Mouse (Mus musculus): ENCODE data around the gene Rcn3. TPM values are rescaled to one million over a fixed set of nuclear protein-coding genes. Genes with fewer than 3 reads are reported as not detected.
"Not testable (repeated sequence)": the region's sequence is repeated elsewhere in the genome, so short reads cannot be mapped to it uniquely, and the experiment has no call there.

The Rcn3 gene
- polyA plus RNA-seq, 1 experiment, result 16.0 TPM

GRCm38 (mm10) chr7:45121966-45122365, 29.9 kb upstream of the Rcn3 start:
- TF ChIP-seq POLR2A (IDR thresholded peaks at IDR 0.05; ENCODE audit: borderline replicate concordance, control insufficient read depth, low read depth, low read length), result no peak
- no peak for TF ChIP-seq CTCF (IDR thresholded peaks at IDR 0.05; ENCODE audit: control insufficient read depth, insufficient read depth, low read length)
- Histone ChIP-seq H3K4me1 (ENCODE audit: control insufficient read depth, insufficient read depth, low read length) (peaks cover 13% of the 10 kb centered on the region; the same call in 1 of the 2 replicates), H3K27ac (ENCODE audit: control insufficient read depth, insufficient read depth, low read depth, low read length, poor library complexity) (peak overlapping the region; percentile 76), H3K4me3 (replicated peaks; ENCODE audit: control insufficient read depth, low read depth, low read length) (peak overlapping the region; percentile 25)

GRCm38 (mm10) chr7:45121404-45121803, 29.4 kb upstream of the Rcn3 start:
- TF ChIP-seq POLR2A (IDR thresholded peaks at IDR 0.05; ENCODE audit: borderline replicate concordance, control insufficient read depth, low read depth, low read length) (peak; percentile 17; the same call in 1 of the 2 replicates), CTCF (IDR thresholded peaks at IDR 0.05; ENCODE audit: control insufficient read depth, insufficient read depth, low read length) (no peak)
- peak overlapping the region; percentile 25 for H3K4me3 ChIP-seq (replicated peaks; ENCODE audit: control insufficient read depth, low read depth, low read length)
- WGBS, result 9% methylated on average over 8 of the region's 8 CpGs
- peaks cover 11% of the 10 kb centered on the region; the same call in 1 of the 2 replicates for H3K4me1 ChIP-seq (ENCODE audit: control insufficient read depth, insufficient read depth, low read length)
- peak overlapping the region; percentile 76 for H3K27ac ChIP-seq (ENCODE audit: control insufficient read depth, insufficient read depth, low read depth, low read length, poor library complexity)

- H3K4me1 ChIP-seq (ENCODE audit: control insufficient read depth, insufficient read depth, low read length), result peaks cover 11% of the 10 kb centered on the region; the same call in 1 of the 2 replicates
- WGBS, result 67% methylated on average over 5 of the region's 5 CpGs
Measured at GRCm38 (mm10) chr7:45119780-45120709, 28.0 kb upstream of the Rcn3 start.

GRCm38 (mm10) chr7:45118336-45118735, 26.3 kb upstream of the Rcn3 start:
- Histone ChIP-seq H3K4me1 (ENCODE audit: control insufficient read depth, insufficient read depth, low read length) (peaks cover 9% of the 10 kb centered on the region; the same call in 1 of the 2 replicates), H3K4me3 (replicated peaks; ENCODE audit: control insufficient read depth, low read depth, low read length) (no peak overlapping the region), H3K27ac (ENCODE audit: control insufficient read depth, insufficient read depth, low read depth, low read length, poor library complexity) (peak overlapping the region; percentile 11; the same call in 1 of the 2 replicates)
- TF ChIP-seq CTCF (IDR thresholded peaks at IDR 0.05; ENCODE audit: control insufficient read depth, insufficient read depth, low read length) (no peak), POLR2A (IDR thresholded peaks at IDR 0.05; ENCODE audit: borderline replicate concordance, control insufficient read depth, low read depth, low read length) (no peak)
- WGBS, result 72% methylated on average over 6 of the region's 6 CpGs

More at GRCm38 (mm10) chr7:45119780-45120709, 28.0 kb upstream of the Rcn3 start:
- Histone ChIP-seq H3K4me3 (replicated peaks; ENCODE audit: control insufficient read depth, low read depth, low read length) (peak overlapping the region; percentile 36), H3K27ac (ENCODE audit: control insufficient read depth, insufficient read depth, low read depth, low read length, poor library complexity) (peak overlapping the region; percentile 76)
- TF ChIP-seq POLR2A (IDR thresholded peaks at IDR 0.05; ENCODE audit: borderline replicate concordance, control insufficient read depth, low read depth, low read length), result no peak
- no peak for TF ChIP-seq CTCF (IDR thresholded peaks at IDR 0.05; ENCODE audit: control insufficient read depth, insufficient read depth, low read length)

- 71% methylated on average over 8 of the region's 8 CpGs for WGBS
- Histone ChIP-seq H3K4me3 (replicated peaks; ENCODE audit: control insufficient read depth, low read depth, low read length) (no peak overlapping the region), H3K4me1 (ENCODE audit: control insufficient read depth, insufficient read depth, low read length) (peaks cover 5% of the 10 kb centered on the region; the same call in 1 of the 2 replicates), H3K27ac (ENCODE audit: control insufficient read depth, insufficient read depth, low read depth, low read length, poor library complexity) (no peak overlapping the region)
- TF ChIP-seq POLR2A (IDR thresholded peaks at IDR 0.05; ENCODE audit: borderline replicate concordance, control insufficient read depth, low read depth, low read length) (no peak), CTCF (IDR thresholded peaks at IDR 0.05; ENCODE audit: control insufficient read depth, insufficient read depth, low read length) (no peak)
Measured at GRCm38 (mm10) chr7:45117566-45117965, 25.5 kb upstream of the Rcn3 start.

- Histone ChIP-seq H3K4me1 (ENCODE audit: control insufficient read depth, insufficient read depth, low read length) (no peaks in the 10 kb centered on the region; the same call in 1 of the 2 replicates), H3K27ac (ENCODE audit: control insufficient read depth, insufficient read depth, low read depth, low read length, poor library complexity) (no peak overlapping the region), H3K4me3 (replicated peaks; ENCODE audit: control insufficient read depth, low read depth, low read length) (no peak overlapping the region)
- TF ChIP-seq POLR2A (IDR thresholded peaks at IDR 0.05; ENCODE audit: borderline replicate concordance, control insufficient read depth, low read depth, low read length) (no peak), CTCF (IDR thresholded peaks at IDR 0.05; ENCODE audit: control insufficient read depth, insufficient read depth, low read length) (no peak)
- 56% methylated on average over 2 of the region's 2 CpGs for WGBS
Measured at GRCm38 (mm10) chr7:45113476-45113875, 21.5 kb upstream of the Rcn3 start.

- 66% methylated on average over 3 of the region's 3 CpGs for WGBS
- no peaks in the 10 kb centered on the region; the same call in 1 of the 2 replicates for H3K4me1 ChIP-seq (ENCODE audit: control insufficient read depth, insufficient read depth, low read length)
- TF ChIP-seq CTCF (IDR thresholded peaks at IDR 0.05; ENCODE audit: control insufficient read depth, insufficient read depth, low read length) (no peak), POLR2A (IDR thresholded peaks at IDR 0.05; ENCODE audit: borderline replicate concordance, control insufficient read depth, low read depth, low read length) (no peak)
Measured at GRCm38 (mm10) chr7:45112529-45112928, 20.5 kb upstream of the Rcn3 start.

GRCm38 (mm10) chr7:45111940-45112339, 19.9 kb upstream of the Rcn3 start:
- 69% methylated on average over 2 of the region's 2 CpGs for WGBS
- TF ChIP-seq POLR2A (IDR thresholded peaks at IDR 0.05; ENCODE audit: borderline replicate concordance, control insufficient read depth, low read depth, low read length) (no peak), CTCF (IDR thresholded peaks at IDR 0.05; ENCODE audit: control insufficient read depth, insufficient read depth, low read length) (no peak)
- no peak overlapping the region for H3K27ac ChIP-seq (ENCODE audit: control insufficient read depth, insufficient read depth, low read depth, low read length, poor library complexity)
- no peak overlapping the region for H3K4me3 ChIP-seq (replicated peaks; ENCODE audit: control insufficient read depth, low read depth, low read length)
- H3K4me1 ChIP-seq (ENCODE audit: control insufficient read depth, insufficient read depth, low read length), result no peaks in the 10 kb centered on the region; the same call in 1 of the 2 replicates

More at GRCm38 (mm10) chr7:45112529-45112928, 20.5 kb upstream of the Rcn3 start:
- Histone ChIP-seq H3K4me3 (replicated peaks; ENCODE audit: control insufficient read depth, low read depth, low read length) (no peak overlapping the region), H3K27ac (ENCODE audit: control insufficient read depth, insufficient read depth, low read depth, low read length, poor library complexity) (no peak overlapping the region)

GRCm38 (mm10) chr7:45110089-45110488, 18.1 kb upstream of the Rcn3 start:
- not testable (repeated sequence) for H3K4me3 ChIP-seq (replicated peaks; ENCODE audit: control insufficient read depth, low read depth, low read length); H3K27ac ChIP-seq (ENCODE audit: control insufficient read depth, insufficient read depth, low read depth, low read length, poor library complexity); H3K4me1 ChIP-seq (ENCODE audit: control insufficient read depth, insufficient read depth, low read length)
- WGBS, result 70% methylated on average over 4 of the region's 4 CpGs
